Mouse (Mus musculus) embryonic fibroblast, embryonic 13.5 days (primary cell): ENCODE data around the gene Fat3. TPM values are rescaled to one million over a fixed set of nuclear protein-coding genes. Genes with fewer than 3 reads are reported as not detected.

Experiments used
- H3K27ac ChIP-seq: 2 replicates; pipeline ENCODE4 v1.5.1; 2012; ENCODE audit warnings: low read length, control low read depth, inconsistent platforms; ENCODE audit not compliant: insufficient read depth
- H3K4me1 ChIP-seq: 2 replicates; pipeline ENCODE4 v1.6.1; 2011; ENCODE audit warnings: low read length; ENCODE audit not compliant: control insufficient read depth, insufficient read depth
- H3K4me3 ChIP-seq: 2 replicates; pipeline ENCODE4 v1.5.1; 2011; ENCODE audit warnings: mild to moderate bottlenecking, control low read depth, low read length; ENCODE audit not compliant: insufficient read depth
- CTCF ChIP-seq: IDR thresholded peaks from 2 replicates; pipeline ENCODE4 v1.5.1; 2011; ENCODE audit warnings: mild to moderate bottlenecking, control low read depth, low read length, moderate library complexity, borderline replicate concordance; ENCODE audit not compliant: insufficient read depth
- POLR2A ChIP-seq: IDR thresholded peaks from 2 replicates; pipeline ENCODE4 v1.6.1; 2011; ENCODE audit warnings: low read depth, mild to moderate bottlenecking, control low read depth, low read length, moderate library complexity
- polyA plus RNA-seq: library from polyadenylated mRNA; stranded (reverse); fragments of >200 nt; gene quantifications from 2 replicates; pipeline ENCODE4 v1.2.4, GENCODE M21; 2011; ENCODE audit warnings: low read depth; ENCODE audit not compliant: missing spikeins, insufficient read length

The Fat3 gene
- polyA plus RNA-seq, 1 experiment, result 3.0 TPM

GRCm38 (mm10) chr9:16361811-16362210 lies 139.3 kb downstream of the Fat3 start:
- TF ChIP-seq CTCF, result no peak
- Histone ChIP-seq H3K4me1 (no peaks in the 10 kb centered on the region), H3K4me3 (no peak overlapping the region), H3K27ac (no peak overlapping the region)

DNA sequence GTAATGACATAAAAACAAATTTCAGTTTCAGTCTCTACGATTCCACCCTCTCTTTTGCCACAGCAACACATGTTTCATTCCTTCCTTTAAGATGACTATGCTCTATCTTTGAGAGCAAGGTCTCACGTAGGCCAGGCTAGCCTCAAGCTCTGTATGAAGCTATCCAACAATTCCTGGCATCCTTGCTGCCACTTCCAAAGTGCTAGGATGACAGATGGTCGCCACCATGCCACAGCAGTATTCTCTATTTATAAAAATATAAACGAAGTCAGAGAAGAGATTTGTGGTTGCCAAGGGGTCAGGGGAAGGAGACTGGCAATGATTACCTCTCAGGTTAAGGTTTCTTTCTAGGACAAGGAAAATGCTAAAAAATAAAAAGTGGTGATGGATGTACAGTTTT lies 144.4 kb downstream of the Fat3 start:
- Histone ChIP-seq H3K27ac (no peak overlapping the region), H3K4me3 (no peak overlapping the region), H3K4me1 (no peaks in the 10 kb centered on the region)
- no peak for TF ChIP-seq CTCF
- no peak for TF ChIP-seq POLR2A

GRCm38 (mm10) chr9:16354906-16355305 lies 146.2 kb downstream of the Fat3 start:
- Histone ChIP-seq H3K27ac (no peak overlapping the region), H3K4me1 (no peaks in the 10 kb centered on the region), H3K4me3 (no peak overlapping the region)
- TF ChIP-seq CTCF, result no peak
- no peak for TF ChIP-seq POLR2A

DNA sequence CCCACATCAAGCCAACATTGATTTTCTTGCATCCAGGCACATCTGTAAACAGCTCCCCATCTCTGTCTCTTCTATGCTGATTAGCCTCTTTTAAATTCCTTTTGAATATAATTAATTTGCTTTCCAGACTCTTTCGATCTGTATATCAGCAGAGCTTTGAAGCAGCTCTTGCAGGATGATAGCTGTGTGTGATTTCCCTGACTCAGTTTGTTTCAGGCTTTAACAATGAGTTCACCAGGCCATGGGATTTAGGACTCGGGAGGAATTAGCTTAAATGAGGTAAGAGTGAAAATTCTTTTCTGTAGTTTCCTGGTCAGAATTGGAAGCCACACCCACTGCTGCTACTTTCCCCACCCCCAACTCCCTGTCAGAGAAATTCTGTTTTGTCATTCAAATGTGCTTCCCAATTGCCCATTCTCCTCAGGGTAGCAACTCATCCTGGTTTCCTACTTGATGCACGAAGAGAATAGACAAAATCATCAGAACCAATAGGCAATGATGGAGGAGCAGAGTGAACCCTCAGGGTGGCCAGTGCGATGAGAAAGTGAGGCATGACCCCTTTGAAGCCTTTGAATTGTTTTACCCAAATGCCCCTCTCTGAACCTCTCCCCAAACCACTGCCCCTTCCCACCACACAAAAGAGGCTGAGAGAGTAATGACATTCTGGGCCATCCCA lies 147.9 kb downstream of the Fat3 start:
- no peak for TF ChIP-seq CTCF
- no peak for TF ChIP-seq POLR2A
- Histone ChIP-seq H3K4me3 (no peak overlapping the region), H3K4me1 (no peaks in the 10 kb centered on the region), H3K27ac (no peak overlapping the region)

GRCm38 (mm10) chr9:16352486-16353048 lies 148.5 kb downstream of the Fat3 start:
- Histone ChIP-seq H3K27ac (no peak overlapping the region), H3K4me3 (no peak overlapping the region), H3K4me1 (no peaks in the 10 kb centered on the region)
- TF ChIP-seq CTCF (no peak), POLR2A (no peak)

- Histone ChIP-seq H3K4me1 (no peaks in the 10 kb centered on the region), H3K4me3 (no peak overlapping the region), H3K27ac (no peak overlapping the region)
- TF ChIP-seq CTCF (no peak), POLR2A (no peak)
These were observed 155.9 kb downstream of the Fat3 start for GRCm38 (mm10) chr9:16344902-16345855.

GRCm38 (mm10) chr9:16343191-16343590 lies 157.9 kb downstream of the Fat3 start:
- H3K27ac ChIP-seq, result no peak overlapping the region
- H3K4me1 ChIP-seq, result no peaks in the 10 kb centered on the region
- no peak overlapping the region for H3K4me3 ChIP-seq
- TF ChIP-seq CTCF (no peak), POLR2A (no peak)

- Histone ChIP-seq H3K4me1 (no peaks in the 10 kb centered on the region), H3K4me3 (no peak overlapping the region), H3K27ac (no peak overlapping the region)
- TF ChIP-seq CTCF (no peak), POLR2A (no peak)
These were observed 158.5 kb downstream of the Fat3 start for GRCm38 (mm10) chr9:16342577-16342976.

DNA sequence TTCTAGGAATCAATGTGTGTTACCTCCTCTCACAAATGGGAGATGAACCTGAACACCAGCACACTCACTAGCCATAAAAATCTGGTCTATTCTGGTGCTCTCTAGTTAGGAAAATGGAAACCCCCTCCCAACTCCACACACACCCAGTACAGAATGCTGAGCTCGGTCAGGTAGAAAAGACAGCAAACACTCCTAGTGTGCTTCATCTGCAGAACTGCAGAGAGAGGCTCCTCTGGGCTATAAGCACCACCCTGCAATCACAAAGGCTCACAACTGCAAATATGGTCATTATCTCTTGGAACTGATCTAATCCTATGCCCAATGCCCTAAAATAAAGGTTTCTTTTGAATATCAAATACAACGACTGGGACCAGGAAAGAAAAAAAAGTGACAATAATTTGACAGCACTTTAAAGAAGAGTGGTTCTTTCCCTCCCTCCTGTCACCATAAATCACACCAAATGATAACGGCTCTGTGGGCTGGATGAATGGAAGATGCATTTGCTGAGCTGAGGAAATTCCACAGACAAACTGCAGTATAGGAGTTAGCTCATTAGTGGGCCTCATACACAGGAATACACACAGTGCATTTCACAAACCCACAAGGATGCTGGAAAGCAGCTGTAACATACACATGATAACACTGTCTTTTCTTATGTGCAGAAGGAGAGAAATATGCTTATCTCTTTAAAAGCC lies 170.6 kb downstream of the Fat3 start:
- TF ChIP-seq CTCF (no peak), POLR2A (no peak)
- Histone ChIP-seq H3K4me3 (no peak overlapping the region), H3K27ac (no peak overlapping the region)

More for the DNA sequence above, 170.6 kb downstream of the Fat3 start:
- no peaks in the 10 kb centered on the region for H3K4me1 ChIP-seq
